Mouse (Mus musculus) urinary bladder, postnatal 25 days (tissue): ENCODE data around the gene Tbl1xr1.

Source experiments
- DNase-seq: peaks from one replicate; pipeline ENCODE4 v3.0.0; 2022; ENCODE audit warnings: low spot score

Tbl1xr1 gene

DNA sequence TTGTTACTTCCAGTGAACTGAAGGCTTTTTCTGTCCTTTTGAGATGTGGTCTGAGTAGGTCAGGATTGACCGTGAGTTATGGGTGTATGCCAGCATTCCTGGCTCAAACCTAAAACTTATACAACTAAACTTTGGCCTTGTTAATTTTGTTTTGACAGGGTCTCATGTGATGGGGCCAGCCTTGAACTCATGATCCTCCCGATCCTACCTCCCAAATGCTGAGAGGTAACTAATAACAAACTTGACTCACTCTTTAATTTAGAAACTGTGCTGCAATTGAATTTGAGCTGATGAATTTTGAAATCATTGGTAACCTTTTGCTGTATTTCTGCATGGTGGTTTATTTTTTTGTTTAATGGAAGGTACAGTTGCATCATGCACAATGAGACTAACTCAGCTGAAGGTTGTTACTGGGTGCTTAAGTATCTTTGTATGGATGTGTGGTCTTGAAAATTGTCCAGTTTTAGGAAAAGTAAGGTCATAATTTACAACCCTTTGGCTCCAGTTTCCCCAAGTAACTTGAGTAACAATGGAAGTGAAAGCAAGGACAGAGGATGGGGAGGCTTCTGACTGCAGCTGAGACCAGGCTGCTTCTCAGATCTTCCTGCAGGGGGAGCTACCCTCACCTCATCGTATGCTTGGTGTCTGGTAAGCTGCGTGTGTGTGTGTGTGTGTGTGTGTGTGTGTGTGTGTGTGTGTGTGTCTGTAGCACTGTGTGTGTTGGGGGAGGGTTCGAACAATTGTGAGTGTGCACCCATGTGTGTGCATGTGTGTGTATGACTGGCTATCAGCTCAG is 66.6 kb downstream of the Tbl1xr1 start:
- no peak for DNase-seq

DNA sequence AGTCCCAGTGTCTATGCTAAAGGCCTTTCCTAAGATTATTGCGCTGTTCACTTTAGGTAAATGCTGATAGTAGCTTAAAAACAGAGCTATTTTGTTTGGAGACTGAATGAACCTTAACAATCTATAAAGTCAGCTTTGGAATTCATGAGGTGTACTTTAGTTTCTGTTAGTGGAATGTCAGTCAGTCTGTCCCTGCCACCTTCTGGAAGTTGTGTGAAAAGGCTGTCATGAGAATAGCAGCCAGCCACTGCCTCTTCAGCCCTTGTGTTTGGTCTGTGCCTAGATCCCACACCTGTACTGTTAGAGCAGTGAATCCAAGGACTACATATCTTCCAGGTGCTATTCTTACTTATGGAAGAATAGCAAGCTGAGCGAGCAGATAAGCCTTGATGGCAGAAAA is 67.8 kb downstream of the Tbl1xr1 start:
- no peak for DNase-seq

DNA sequence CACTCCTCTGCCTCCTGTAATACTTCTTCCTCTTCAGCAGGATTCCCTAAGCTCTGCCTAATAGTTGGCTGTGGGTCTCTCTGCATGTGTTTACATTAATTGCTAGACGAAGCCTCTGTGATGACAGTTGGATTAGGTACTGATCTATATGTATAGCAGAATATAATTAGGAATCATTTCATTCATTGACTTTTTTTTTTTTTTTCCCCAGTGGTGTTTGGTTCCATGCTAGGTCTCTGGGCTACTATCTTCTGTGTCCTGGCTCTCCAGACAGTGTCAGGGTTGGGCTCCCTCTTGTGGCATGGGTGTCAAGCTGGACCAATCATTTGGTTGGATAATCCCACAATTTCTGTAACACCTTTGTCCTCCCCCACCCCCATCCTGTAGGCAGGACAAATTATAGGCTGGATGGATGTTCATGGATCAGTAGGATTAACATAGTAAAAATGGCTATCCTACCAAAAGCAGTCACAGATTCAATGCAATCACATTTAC is 71.0 kb downstream of the Tbl1xr1 start:
- DNase-seq = no peak

DNA sequence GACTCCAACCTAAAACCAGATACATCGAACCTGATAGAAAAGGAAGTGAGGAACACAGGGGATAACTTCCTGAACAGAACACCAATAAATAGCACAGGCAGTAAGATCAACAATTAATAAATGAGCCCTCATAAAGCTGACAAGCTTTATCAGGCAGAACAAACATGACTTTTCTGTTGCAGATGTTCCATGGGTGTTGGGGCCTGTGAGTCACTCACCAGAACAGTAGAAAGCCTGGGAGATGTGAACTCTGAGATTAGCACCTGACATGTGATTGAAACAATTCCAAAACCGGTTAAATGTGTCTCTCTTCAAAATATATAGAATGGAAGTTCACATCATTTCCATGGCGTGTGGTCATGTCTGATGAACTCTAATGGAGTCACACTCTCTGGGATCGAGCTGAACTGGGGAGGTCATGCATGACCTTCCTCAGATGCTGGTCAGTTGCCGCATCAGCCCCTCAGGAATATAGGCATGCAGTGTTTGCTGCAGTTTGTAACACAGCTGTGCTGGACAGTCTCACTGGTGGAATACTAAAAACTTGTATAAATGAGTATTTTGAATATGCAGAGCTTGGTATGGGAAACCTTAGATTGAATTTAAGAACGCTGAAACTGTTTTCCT is 72.0 kb downstream of the Tbl1xr1 start:
- DNase-seq = no peak

DNA sequence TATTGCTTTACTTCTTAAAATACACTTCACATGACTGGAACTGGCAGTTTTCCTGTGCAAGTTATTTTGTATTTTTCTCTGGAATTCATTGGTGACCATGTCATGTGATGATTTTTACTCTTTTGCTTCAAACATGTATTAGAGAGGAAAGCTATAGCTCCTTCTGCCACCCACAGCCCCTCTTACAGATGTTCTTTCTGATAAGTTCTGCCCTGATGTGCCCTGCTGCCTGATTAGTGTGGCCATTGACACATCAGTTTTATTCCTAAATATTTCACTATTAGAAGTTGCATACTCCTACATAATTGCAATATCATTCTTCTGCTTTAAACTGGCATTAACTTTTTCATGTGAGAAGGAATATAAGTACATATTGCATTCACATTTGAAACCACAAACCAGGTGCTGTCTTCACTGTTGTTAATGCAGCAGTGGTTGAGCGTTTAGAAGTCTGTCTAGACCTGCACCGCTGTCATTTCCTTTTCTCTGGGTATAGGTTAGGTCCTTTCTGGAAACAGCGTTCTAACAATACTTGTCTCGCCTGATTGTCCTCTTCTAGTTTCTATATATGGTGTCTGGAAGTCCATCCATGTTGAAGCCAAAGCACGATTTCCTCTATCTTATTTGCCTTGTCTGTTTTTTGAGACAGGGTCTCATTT is 74.5 kb downstream of the Tbl1xr1 start:
- no peak for DNase-seq

DNA sequence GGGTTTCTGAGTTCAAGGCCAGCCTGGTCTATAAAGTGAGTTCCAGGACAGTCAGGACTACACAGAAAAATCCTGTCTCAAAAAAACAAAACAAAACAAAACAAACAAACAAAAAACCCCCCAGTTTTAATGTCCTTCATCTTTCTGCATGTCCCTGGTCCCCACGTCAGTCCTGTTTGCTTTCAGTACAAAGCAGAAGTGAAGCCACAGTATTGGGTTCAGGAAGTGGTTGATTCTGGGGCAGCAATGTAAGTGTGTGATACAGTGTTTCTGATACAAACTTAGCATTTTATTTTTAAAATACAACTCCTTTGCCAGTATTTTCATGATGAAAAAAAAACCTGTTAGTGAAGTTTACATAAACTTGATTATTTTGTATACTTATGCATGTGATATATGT is 76.3 kb downstream of the Tbl1xr1 start:
- no peak for DNase-seq

DNA sequence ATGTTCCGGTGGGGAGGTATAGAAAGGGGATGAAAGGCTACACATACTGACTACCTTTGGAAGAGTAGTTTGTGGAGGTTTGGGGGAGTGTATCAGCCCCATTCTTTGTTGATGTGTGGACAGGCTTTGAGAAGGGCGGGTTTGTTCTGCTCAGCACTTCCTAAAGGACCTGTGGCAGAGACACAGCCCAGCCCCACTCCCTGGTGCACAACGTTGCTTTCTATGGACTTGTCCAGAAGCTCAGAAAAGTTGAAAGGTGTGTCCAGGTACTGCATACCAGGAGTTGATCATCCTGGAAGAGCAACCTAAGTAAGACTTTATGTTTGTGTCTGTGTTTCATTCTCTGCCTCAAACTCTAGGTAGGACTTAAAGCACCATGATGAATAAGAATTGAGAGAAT is 78.1 kb downstream of the Tbl1xr1 start:
- no peak for DNase-seq

DNA sequence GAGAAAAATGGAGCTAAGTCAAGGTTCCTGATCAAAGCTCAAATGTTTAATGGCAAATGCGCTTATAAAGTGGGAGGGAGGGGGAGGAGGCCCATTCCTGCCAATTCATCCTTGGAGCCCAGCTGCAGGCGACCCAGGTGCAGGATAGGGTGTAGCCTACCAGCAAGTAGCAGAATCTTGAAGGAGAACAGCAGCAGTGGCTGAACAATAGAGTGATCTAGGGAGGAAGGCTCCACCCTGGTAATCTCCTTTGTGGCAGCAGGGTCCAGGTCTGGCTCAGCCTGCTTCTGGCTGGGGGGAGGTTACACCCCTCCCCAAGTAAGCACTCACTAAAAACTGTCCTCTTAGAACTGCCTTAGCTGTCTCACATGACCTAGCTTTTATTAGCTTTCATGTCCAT is 79.9 kb downstream of the Tbl1xr1 start:
- no peak for DNase-seq

DNA sequence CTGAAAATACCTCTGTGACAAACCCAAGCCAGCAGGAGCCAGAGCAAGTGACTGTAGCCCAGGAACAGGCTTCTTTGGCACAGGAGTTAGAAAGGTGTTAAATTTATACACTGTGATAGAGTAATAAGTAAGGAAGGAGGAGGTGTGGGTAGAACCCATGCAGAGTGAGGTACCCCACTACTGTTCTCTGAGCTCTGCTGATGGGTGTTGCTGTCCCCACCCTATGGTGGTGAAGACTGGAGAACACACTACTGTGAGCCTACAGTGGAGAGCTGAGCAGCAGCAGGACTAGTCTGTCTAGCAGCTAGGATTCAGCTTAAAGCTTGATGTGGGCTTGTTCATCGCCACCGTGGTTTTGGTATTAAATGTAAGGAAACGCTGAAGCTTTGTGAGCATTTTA is 86.5 kb downstream of the Tbl1xr1 start:
- DNase-seq = no peak

DNA sequence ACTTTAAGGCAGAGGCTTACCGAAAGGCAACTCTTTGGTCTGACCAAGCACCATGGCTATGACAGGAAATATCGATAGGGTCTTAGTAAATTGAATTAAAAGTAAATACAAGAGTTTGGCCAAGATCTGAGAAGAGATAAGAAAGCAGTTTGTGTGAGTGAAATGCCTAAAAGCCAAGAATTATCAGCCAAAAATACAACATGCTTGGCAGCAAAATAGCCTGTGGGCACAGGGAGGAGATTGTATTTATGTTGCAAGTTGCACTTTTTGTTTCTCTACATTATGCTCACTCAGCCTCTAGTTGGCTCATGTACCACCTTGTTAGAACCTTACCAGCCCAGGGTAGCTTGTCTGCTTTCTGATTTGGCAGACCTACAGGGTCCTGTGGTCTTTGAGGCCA is 91.4 kb downstream of the Tbl1xr1 start:
- no peak for DNase-seq

DNA sequence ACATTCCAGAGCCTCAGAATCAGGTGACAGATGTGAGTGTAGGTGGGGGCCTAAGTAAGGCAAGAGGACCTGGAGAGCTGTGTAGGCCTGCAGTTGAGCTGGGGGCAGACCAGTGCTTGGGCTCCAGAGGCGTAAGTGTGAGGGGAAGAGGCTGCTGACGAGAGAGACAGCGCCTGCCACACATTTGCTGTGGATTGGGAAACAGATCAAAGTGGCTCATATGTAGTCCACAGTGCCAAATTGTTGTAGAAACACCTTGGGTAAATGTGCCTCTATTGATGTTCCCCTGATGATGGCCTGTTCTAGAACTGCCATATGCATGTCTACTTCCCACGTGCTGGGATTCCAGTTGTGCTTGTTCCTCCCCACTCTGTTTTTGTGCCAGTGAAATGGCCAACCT is 92.0 kb downstream of the Tbl1xr1 start:
- DNase-seq = no peak

DNA sequence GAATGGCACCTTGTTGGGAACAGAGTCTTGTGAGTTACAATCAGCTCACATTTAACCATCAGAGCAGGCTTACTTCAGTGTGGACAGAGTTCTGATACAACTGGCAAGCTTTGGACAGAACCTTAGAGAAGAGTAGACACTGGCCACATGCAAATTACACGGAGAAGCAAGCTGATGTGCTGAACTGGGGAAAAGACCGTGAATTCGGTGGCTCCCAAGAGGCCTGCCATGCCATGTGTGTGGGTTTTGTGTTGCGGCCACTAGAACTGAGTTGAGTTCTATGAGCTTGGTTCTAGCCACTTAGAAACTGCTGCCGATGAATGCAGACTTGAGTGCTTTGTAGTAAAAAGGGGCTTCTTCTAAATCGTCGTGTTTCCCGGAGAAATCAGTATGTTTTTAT is 95.1 kb downstream of the Tbl1xr1 start:
- DNase-seq = no peak

DNA sequence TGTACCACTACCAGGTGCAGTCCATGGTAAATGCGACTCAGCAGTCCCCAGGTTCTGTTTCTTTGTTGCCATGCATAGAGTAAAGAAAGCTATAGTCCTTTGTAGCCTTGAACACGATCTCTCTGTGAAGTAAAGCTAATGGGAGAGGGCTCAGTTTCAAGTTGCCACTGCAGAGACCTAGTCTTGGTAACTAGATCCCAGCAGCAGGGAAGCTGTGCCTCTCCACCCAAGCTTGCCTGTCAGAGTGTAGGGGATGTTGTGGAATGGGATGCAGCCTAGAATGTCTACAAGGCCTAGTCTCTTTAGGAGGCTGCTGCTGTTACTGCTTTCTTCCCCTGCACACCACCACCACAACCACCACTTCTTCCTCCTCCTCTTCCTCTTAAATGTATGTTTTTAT is 96.0 kb downstream of the Tbl1xr1 start:
- no peak for DNase-seq

DNA sequence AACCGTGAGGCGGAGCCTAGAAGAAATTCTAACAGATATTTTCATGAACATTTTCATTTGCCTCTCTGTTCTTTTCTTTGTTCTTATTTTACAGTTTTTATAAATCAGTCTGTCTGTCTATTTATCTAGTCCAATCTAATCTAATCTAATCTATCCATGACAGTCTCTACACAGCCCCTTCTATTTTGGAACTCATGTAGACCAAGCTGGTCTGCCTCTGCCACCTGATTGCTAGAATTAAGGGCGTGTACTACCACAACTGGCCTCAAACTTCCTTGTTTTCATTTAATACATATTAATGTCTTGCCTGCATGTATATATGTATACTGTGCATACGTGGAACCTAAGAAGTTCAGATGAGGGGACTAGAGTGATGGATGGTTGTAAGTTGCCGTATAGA is 96.7 kb downstream of the Tbl1xr1 start:
- no peak for DNase-seq

DNA sequence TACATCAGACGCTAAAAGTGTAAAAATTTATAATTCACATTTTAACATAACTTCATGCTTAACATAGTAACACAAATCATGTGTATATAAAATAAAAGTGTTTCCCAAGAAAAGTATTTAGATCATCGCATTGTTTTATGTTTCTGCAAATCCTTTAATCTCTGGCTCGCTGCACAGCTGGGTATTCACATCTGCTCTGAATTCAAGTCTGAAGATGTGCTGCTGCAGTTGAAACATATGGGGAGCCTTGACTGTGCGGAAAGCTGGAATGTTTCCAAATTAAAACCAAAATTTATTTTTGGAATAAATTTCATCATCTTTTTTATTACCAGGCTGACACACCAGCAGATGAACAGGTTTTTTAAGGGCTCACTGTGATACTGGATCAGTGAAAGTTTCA is 97.8 kb downstream of the Tbl1xr1 start:
- no peak for DNase-seq

DNA sequence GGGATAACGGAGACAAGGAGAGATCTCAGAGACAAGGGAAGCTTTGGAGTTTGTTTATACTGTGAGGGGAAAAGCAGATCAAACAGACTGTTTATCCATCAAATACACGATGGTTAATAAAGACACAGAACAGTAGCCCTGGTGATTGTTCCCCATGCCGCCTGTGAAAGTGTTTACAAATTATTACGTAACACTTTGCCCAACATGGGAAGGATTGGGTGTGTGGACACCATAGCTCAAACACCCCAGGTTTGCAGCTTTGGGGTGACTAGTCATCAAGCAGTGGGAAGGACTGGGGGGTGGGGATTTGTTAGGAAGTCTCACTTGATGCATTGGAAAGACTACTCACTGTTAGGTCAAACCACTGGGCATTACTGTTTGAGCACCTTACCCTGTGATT is 103.6 kb downstream of the Tbl1xr1 start:
- no peak for DNase-seq

DNA sequence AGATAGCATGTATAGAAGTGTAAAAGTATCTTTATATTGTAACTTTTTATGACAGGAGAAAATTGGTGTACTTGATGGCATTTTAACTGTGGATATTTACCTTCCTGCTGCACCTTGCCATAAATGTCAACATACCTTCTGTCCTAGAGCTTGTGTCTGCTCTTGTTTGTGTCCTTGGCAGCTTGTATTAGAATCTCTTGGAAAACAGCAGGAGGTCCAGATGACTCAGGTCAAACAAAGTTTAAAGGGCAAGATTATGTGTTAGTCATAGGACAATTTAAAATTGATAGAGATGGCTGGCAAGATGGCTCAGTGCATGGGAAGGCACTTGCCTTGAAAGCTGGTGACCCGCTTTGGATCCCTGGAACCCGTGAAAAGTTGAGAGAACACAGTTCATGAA is 104.6 kb downstream of the Tbl1xr1 start:
- no peak for DNase-seq

DNA sequence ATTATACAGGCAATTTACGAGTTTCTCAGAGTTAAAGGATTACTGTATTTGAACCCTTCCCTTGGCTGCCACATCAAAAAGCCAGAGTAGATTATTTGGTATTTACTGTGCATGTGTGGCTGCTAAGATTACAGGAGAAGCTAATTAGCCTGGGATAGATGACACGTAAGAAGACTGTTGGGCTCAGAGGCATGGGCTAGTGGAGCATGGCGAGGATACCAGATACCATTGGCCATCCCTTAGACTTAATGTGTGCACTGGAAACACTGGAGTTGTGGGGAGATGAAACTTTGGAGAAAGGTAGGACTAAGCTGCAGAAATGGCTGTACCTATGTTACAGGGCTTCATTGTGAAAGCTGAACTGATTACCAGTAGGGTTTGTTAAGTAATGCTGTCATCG is 108.8 kb downstream of the Tbl1xr1 start:
- no peak for DNase-seq

DNA sequence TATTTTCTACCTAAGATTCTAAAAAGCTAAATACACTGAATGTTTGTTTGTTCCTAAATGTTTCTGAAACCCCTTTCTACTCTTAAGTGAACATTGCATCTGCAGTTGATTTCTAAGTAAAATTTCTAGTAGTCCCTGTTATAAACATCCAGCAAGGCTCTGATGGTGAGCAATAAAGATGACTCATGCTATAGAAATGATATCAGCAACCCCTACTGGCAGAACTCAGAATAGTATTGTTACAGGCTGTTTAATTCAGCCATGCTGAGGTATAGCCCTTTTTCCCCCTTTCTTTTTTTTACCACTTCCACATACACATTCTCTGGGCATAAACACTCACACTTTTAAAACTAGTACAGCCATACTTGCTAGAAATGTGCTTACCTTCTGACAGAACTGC is 114.0 kb downstream of the Tbl1xr1 start:
- DNase-seq = no peak

DNA sequence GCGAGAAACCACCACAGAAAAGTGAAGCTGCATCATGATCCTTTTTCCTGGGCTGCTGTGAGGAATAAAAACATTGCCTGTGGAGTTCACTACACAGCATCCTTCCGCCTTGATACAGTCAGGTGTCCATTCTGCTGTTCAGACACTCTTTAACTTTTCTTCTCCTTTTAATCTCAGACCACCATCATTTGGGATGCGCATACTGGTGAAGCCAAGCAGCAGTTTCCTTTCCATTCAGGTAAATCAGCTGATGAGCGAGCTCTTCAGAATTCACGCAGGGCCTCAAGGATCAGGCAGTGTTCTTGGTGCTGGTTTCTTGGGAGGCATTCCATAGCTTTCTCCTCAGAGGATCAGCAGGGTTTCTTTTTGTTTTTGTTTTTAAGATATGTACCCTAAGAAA is 116.5 kb downstream of the Tbl1xr1 start:
- DNase-seq = no peak

DNA sequence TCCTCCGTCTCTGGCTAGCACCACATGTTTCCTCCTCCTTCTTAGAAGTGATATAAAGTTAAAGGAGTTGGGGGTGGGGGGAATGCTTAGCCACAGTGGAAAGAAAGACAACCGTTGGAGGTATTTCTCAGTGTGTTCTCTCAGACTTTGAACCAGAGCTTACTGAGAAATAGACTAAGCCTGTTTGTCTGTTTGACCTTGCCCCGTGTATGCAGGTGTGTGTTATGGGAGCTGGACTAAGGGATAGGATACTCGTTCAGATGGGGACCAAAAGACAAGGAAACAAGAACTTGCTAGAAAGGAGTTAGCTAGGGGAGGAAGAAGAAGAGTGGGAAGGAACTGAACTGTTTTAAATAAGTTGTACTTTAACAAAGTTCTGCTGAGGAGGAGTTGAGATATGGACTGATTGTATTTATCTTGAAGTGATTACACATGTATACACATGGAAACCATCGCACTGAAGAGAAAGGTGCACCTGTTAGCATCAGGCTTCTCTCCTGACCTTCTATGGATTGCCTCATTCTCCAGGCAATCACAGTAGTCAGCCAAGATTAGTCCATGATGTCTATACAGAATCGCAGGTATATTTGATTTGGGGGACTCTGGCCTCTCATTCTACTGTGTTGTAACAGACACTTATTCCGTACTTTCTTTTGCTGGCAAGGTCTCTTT is 117.9 kb downstream of the Tbl1xr1 start:
- DNase-seq = no peak

DNA sequence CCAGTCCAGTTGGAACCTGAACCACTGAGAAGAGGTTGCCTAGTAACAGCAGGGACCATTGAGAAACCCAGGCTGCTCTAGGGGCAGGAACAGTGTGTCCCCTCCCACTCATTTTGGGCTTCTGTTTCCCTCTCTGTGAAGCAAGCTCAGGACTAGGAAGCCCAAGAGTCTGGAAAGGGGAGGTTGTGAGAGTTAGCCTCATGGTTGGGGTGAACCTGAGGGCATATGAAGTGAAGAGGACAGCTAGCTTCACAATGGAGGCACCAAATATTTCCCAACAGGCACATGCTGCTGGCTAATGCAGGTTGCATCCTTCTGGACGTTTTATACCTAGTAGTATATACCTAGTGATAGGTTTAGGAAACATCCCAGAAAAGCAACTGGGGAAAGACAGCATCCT is 122.3 kb downstream of the Tbl1xr1 start:
- DNase-seq = no peak

DNA sequence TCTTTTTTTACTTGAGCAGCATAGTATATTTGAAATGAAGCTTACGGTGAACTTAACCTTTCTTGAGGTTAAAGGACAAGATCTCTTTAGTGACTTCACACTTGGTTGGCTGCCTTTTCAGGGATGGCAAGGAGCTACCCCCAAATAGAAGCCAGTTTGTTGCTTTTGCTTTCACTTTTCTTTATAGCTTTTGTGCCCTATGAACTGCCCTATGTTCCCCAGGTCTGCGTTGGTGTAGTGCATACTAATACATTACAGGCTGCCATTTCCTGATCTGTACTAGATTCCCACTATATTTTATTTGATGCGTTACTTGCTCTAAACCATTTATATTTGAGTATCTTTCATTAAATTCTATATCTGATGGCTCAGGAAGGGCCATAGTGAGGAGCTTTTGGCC is 127.7 kb downstream of the Tbl1xr1 start:
- no peak for DNase-seq
